Mouse (Mus musculus) thymus, postnatal 10 days (tissue): ENCODE measurements around the gene Tpsb2.

Experiments used
- DNase-seq, 2 experiments: peaks; one replicate each; pipeline ENCODE4 v3.0.0; 2021; ENCODE audit warnings: low spot score in 2 of 2

Tpsb2 gene

GRCm38 (mm10) chr17:25406011-25406441, 39.9 kb downstream of the Tpsb2 start:
- DNase-seq = no peak

- no peak for DNase-seq
Observed at GRCm38 (mm10) chr17:25407352-25407751, 41.2 kb downstream of the Tpsb2 start.

GRCm38 (mm10) chr17:25408302-25408999, 42.3 kb downstream of the Tpsb2 start:
- no peak for DNase-seq

GRCm38 (mm10) chr17:25409621-25410020, 43.5 kb downstream of the Tpsb2 start:
- DNase-seq = no peak

- no peak for DNase-seq
Observed at GRCm38 (mm10) chr17:25410180-25410579, 44.1 kb downstream of the Tpsb2 start.

DNA sequence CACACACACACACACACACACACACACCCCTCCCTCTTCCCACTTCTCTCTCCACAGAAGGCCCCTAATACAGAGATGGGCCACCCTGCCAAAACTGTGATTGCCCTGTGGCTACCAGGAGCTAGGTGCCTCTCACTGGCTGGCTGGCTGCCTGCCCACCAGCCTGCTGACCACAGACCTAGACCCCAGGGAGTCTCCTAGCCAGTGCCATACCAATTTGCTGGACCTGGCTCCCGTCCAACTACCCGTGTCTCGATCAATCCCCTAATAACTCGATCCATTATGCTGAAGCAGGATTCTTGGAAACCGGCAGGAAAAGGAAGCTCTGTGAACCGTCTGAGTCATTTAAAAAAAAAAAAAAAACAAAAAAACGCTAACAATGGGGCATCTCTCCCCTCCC, 44.7 kb downstream of the Tpsb2 start:
- no peak for DNase-seq

DNA sequence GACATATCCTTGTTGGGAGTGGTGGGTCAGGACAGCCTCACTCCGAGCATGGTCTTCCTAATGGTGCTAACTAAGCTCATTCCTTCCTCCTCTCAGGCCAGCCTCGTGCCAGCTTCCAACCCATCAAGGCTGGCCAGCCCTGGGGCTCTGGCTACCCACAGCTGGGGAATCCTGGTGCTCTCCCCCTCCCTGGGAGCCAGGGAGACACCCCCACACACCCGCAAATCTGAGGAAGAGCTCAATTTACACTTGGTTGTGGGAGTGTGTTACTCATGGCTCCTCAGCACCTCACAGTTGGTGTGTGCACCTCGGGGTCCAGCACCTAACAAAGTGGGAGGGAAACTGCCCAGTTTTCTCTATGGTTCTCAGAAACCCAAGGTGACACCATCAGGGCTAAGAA, 45.1 kb downstream of the Tpsb2 start:
- DNase-seq = no peak

DNA sequence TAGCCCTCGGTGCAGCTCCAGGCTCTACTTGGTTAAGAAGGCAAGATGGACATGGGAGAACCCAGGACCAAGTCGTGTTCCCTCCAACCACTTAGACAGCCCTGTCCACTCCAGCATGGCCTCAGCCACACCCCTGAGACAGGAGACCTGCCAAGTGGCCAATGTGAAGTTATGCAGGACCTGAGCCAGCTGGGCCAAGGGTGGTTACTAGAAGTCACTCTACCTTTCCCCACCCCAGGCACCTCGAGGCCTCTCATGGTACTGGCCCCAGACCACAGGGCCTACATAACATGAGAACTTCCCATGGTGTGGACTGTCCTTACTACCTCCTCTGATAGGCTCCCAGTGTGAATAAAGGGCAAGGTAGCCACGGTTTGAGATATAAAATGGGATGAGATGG, 48.1 kb downstream of the Tpsb2 start:
- DNase-seq = no peak

- DNase-seq = no peak
Observed at GRCm38 (mm10) chr17:25414917-25415316, 48.8 kb downstream of the Tpsb2 start.

GRCm38 (mm10) chr17:25415421-25415913, 49.4 kb downstream of the Tpsb2 start:
- DNase-seq = no peak

DNA sequence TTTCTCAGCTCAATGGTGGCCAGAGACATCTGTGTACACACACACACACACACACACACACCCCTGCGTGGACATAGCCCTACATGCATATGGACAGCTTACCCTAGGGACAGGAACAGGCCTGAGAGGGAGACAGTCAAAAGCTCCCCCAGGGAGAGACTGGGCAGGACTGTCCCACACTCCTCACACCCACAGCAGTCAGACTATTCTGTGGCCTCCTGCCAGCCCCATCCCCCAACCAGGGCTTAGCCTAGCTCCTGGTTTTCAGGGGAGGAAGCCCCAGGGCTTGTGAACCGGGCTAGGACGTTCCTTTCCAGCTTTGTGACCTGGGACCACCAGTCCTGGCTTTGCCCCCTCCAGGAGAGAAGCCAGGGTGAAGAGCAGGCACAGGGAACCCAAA, 50.1 kb downstream of the Tpsb2 start:
- DNase-seq = no peak

DNA sequence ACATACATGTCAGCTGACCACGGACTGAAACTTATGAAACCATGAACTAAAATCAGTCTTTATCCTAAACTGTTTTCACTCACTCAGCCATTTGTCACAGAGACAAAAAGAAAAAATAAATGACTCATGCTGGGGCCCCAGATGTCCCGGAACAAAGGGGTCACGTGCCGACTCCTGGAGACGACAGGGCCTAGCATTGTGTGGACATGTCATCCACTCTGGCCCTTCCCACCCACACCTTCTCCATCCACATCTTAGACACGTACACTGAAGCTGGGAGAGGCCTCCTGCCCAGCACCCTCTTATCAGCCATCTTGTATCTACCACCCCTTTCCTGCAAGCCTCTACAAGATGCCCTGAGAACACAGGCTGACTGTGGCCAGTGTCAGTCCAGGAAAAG, 51.9 kb downstream of the Tpsb2 start:
- DNase-seq = no peak
